Mouse (Mus musculus): Measurements from ENCODE around the gene Aurkb.
"Not testable (repeated sequence)": the region's sequence is repeated elsewhere in the genome, so short reads cannot be mapped to it uniquely, and the experiment has no call there.

The Aurkb gene

DNA sequence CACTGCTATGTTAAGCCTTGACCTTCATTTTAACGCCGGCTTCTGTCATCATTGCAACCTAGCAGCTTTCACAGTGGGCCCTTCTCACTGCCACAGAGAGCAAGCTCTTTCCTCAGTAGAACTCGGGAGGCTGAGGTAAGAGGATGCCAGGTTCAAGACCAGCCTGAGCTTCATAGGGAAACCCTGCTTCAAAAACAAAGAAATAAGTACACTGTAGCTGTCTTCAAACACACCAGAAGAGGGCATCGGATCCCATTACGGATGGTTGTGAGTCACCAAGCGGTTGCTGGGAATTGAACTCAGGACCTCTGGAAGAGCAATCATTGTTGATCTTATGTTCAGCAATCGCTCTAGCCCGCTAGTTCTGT lies 35.4 kb downstream of the Aurkb start:
- in situ Hi-C loops (cut with MboI) = no loop called here

DNA sequence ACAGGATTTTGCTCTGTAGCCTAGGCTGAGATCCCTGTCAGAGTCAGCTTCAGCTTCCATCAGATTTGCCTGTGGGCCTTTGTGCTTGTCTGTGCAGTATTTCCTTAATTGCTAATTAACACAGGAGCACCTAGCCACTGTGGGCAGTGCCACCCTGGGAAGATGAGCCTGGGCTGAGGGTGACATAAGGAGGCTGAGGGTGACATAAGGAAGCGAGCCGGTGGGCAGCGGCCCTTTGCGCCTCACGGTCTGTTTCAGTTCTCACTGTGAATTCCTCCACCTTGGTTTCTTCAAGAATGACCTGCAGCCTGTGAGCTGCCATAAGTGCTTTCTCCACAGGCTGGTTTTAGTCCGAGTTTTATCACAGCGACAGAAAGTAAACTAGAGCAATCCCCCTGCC lies 36.2 kb downstream of the Aurkb start:
- in situ Hi-C loops (cut with MboI) = no loop called here

DNA sequence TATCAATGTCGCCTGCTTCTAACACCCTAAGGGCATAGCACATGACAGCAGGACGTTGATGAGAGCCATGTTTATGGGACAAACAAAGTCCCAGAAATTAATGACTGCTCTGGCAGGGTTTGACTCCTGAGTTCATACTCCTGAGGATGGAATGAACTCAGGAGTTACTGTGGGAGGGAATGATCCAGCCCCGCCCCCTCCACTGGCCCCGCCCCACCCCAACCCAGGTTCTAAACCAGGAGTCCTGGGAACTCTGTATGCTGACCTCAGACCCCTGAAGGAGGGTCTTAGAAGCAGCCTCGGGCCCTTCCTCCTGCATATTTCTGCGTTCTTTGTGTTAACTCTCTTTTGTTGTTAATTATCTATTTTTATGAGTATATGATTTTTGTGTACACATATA lies 40.2 kb downstream of the Aurkb start:
- in situ Hi-C loops (cut with MboI) = no loop called here

DNA sequence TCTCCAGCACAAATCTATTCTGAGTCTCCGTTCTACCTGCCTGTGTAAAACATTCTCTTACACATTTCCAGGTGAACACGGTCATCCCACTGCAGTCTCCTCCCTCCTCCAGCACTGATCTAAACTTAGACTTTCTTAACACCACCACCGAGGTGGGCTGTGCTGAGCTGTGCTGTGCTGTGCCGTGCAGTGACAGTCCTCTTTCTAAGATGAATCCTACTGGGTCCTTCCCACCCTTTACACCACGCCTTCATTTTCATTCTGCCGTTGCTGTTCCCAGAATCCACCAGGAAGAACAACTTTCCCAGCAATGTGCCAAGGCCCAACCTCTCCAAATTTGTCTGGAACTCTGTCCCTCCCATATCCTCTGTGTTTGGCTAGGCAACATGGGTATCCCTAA lies 40.9 kb downstream of the Aurkb start:
- in situ Hi-C loops (cut with MboI) = no loop called here

DNA sequence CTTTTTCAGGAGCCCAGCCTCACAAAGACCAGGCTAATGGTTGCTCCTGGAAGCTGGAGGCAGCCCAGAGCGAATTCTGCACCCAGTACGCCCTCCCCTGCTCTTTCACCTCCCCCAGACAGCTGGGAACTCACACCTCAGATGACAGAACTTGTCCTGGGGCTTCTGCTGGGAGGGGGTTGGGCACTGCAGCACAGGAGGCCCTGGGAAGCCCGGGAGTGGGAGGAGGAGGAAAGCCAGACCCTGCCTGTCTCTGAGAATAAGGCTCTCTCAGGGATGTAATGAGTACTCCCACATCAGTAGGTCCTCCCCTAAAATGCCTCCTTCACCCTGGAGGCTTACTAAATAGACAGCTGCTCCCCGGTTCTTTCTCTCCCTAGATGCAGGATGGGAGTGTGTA lies 41.6 kb downstream of the Aurkb start:
- in situ Hi-C loops (cut with MboI) = no loop called here

DNA sequence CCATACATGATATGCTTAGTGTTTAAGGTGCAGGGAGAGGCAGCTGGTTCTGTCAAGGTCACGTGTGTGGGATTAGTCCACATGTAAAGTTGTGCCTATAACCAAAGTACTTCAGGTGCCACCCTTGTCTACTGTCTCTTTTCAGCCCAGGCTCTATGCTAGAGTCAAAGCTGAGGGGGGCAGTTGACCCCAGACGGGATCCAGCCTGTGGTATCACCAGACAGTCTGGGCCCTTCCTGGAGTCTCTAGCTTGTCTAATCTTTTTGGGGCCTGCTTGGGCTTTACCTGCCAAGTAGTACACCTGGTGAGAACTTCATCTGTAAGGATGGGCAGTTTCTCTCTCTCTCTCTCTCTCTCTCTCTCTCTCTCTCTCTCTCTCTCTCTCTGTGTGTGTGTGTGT lies 42.1 kb downstream of the Aurkb start:
- in situ Hi-C loops (cut with MboI) = no loop called here

DNA sequence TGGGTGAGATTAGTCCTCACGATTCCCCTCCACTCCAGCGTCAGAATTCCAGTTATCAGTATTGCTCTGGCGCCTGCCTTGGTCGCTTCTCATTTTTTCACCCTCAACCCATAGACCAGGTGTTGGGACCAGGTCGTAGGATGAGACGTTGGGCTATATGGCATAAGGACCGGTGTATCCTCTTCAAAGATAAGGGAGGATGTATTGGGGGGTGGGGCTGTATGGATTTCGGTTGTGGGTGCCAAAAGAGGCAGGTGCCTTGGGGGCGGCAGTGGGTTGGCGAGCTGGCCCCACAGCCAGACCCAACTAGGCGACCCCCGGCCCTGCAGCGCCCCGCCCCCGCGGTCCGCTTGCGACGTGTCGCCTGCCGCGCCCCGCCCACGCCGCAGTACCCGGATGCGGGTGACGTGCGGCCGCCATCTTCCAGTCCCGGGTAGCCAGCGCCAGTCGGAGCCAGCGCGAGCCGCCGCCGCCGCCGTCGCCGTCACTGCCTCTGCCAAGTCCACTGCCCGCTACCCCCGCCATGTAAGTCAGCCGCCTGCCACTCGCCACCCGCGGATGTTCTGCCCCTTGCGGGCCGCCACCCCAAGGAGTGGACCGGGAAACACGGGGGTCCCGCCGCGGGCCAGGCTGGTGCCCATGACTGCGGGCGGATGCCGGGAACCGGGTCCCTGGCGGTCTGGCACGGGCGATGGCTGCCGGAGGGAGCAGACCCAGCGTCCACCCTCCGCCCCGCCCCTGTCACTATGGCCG lies 42.8 kb downstream of the Aurkb start, which contains the start of gene Vamp2:
Gene Vamp2 (plus strand): TSS at position 388 of the 753 bp plus-strand sequence.
- in situ Hi-C loops (cut with MboI) = no loop called here

DNA sequence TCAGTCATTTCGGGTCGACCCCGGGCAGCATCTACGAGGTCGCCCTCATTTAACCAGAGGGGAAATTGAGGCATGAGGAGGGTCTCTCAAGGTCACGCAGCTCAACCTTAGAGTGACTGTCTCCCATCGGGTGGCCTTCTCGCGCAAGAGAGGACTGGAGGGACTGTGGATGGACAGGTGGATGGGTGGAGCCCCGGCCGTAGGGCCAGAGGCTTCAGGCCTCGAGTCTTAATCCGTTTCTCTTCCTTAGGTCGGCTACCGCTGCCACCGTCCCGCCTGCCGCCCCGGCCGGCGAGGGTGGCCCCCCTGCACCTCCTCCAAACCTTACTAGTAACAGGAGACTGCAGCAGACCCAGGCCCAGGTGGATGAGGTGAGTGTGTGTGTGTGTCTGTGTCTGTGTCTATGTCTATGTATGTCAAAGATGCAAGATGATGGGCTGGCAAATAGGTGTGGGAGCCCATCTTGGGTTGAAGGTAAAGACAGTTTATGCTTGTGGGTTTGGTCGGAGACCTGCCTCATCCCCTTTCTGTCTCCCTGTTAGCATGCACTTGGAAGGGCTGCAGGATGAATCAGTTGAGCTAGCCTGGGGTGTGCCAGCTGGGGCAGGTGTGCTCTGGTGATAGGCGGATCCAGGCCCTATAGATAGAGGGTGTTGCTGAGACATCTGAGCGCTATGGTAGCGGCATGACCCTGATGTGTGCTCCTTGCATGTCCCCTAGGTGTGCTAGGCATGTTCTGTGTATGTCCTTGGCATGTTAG lies 43.6 kb downstream of the Aurkb start:
- in situ Hi-C loops (cut with MboI) = no loop called here

DNA sequence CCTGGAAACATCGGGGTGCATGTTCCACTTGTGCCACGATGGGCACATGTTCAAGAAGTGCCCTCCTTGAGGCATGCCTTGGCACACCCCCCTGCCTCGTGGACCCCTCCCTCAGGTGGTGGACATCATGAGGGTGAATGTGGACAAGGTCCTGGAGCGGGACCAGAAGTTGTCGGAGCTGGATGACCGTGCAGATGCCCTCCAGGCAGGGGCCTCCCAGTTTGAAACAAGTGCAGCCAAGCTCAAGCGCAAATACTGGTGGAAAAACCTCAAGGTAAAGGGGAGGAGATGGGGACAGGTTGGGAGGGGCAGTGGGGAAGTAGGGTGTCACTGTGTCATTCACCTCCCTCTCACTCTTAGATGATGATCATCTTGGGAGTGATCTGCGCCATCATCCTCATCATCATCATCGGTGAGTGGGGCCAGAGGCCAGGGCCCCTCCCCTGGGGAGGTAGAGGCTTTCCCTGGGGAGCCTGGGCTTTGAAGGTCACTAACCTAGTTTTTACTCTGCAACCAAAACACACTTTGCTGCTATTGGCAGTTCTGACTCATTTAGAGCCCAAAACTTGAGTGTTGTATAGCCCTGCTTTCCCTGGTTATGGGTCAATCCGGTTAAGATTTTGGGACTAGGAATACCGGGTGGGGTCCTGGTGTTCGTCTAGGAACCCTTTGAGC lies 44.3 kb downstream of the Aurkb start:
- in situ Hi-C loops (cut with MboI) = no loop called here

DNA sequence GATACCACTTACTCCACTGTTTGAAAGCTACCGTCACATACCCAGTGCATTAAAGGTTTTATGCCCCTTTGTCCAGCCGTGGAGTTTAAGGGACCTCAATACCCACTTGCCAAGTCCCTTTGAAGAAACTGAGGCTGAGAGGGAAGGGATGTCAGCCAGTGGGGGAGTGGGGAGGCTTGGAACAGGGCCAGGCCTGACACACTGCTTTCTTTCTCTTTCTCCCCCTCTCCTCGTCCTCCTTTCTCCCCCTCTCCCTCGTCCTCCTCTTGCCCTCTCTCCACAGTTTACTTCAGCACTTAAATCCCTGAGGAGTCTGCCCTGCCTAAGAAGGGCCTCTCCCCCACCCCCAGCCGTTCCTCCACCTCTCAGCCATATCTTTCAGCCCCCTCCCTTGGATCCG lies 44.9 kb downstream of the Aurkb start:
- in situ Hi-C loops (cut with MboI) = no loop called here

DNA sequence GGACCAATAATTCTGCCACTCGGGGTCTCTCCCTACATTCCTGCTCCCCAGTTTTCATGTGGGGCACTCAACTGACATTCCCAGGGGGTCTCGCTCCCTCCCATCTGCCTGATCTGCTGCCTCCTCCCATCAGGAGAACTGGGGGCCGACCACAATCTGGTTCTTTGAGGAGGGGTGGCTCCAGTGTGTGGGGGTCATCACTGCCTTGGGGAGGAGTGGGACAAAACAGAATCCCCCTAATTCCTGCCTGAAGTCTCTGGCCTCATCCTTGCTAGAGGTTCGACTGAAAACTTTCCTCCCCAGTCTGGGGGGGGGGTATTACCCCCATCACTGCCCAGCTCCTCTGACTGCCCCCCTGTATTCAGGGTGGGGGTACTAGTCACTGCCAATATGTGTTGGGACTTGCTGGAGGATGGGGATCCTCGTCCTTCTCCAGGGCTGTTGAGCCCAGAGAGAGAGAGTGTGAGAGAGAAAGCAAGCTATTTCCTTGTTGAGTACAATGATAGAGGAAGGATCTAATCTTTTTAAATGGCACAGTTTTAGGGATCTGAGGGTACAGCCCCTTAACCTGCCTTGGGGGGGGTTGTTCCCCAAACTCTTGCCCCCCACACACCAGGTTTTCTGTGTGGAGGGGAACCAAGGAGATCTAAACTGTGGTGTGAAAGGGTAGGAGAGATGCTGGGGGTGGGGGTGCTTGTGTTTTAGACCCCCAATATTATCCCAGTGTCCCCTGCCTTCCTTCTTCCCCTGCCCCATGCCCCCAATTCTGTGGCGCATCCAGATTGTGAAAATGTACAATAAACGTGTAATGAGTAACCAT lies 46.3 kb downstream of the Aurkb start:
- in situ Hi-C loops (cut with MboI) = no loop called here

DNA sequence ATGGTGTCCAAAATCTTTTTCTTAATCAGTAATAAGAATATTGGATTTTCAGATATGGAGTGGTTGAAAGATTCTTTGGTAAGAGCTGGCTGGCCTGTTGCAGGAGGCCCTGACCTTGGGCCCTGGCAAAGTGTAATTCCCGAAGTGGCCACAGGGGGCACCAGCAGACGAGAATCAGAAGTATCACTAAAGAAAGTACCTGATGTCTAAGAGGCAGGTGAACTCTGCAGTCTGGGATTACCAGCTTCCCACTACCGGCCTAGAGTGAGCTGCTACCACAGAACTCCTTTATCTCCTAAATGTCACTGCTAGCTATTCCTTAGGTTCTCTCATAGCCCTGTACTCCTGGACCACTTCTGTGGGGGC lies 46.9 kb downstream of the Aurkb start:
- in situ Hi-C loops (cut with MboI) = no loop called here

DNA sequence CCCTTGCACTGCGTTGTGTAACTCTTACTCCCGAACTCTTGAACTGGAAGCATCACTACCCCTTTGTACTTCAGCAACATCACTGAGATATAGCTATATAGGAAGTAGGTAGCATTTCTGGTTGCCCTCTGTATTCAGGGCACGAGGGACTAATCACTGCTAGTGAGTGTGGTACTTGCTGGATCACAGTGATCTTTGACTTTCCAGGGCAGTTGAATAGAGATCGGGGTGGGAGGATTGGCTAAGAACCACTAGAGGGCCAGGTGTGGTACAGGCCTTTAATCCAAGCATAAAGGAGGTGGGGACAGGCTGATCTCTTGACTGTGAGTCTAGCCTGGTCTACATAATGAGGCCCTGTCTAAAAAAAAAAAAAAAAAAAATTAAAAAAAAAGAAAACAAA lies 47.4 kb downstream of the Aurkb start:
- in situ Hi-C loops (cut with MboI) = no loop called here

DNA sequence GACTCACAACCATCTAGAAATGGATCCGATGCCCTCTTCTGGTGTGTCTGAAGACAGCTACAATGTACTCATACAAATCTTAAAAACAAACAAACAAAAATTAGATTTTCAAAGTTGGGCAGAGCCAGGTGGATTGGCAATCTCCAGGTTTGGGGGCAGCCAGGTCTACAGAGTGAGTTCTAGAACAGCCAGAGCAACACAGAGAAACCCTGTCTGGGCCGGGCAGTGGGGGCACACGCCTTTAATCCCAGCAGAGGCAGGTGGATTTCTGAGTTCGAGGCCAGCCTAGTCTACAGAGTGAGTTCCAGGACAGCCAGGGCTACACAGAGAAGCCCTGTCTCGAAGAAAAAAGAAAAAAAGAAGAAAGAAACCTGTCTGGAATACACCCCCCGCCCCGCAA lies 48.4 kb downstream of the Aurkb start:
- in situ Hi-C loops (cut with MboI) = not testable (repeated sequence)

DNA sequence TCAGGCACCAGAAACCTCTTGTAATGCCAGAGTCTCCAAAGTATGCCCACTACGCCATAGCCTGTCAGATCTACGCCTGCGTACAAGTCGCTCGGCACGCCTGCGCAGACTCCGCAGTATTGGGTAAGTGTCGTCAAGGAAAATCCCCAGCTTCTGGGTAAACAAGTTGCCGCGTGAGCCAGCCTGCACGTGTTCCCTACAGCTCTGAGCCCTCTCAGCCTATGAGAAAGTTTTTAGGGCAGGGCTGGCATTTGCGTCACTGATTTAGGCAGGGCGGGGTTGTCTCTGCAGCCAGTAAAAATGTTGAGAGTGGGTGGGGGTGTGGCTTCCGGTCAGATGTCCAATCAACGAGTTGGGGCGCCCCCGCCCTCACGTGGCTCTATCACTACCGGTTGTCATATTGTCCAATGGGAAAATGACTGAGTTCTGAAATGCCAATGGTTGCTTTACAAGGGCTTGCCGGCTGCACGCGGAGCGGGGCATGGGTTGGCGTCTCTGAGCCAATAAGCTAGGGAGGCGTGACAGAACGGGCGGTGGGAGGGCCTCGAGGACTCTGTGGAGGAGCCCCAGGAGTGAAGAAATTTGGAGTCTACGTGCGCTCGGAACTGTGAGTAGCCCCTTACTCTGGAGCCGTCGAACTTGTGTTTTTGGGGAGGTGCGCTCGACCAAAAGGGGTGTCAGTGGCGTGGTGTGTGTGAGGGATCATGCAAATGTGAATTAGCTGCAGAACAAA lies 49.4 kb downstream of the Aurkb start, which contains the start of gene Per1:
Gene Per1 (plus strand): TSS at position 521 of the 733 bp plus-strand sequence.
- in situ Hi-C loops (cut with MboI) = no loop called here

DNA sequence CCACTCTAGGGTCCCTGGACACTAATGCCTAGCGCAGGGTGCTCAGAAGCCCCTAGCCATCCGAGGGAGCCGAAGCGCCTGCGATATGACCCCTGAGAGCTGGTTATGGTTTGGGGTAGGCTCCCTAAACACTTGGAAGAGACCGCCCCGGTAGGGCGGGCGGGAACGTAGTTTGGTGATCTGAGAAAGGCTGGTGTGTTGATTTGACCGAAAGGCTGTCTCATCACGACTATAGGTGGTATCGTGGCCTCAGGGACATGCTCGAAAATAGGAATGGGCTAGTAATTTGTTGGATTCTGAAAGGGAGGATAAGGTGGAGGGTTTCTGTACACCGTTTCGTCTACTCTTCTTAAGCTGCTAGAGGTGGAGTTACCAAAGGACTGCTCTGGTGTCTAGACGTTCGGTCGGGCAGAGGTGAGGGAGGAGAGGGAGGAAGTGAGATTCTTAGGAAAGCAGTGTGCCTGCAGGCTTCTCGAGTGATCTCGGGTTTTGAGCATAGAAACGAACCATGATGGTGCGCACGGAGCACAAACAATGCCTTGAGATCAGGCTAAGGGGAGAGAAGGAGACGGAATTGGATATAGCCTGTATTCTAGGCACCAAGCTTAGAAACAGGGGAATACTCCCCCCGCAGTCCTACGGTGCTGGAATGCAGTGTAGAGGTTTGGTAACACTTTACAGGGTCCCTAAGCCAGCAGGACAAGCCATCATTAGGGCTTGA lies 50.2 kb downstream of the Aurkb start:
- in situ Hi-C loops (cut with MboI) = no loop called here

DNA sequence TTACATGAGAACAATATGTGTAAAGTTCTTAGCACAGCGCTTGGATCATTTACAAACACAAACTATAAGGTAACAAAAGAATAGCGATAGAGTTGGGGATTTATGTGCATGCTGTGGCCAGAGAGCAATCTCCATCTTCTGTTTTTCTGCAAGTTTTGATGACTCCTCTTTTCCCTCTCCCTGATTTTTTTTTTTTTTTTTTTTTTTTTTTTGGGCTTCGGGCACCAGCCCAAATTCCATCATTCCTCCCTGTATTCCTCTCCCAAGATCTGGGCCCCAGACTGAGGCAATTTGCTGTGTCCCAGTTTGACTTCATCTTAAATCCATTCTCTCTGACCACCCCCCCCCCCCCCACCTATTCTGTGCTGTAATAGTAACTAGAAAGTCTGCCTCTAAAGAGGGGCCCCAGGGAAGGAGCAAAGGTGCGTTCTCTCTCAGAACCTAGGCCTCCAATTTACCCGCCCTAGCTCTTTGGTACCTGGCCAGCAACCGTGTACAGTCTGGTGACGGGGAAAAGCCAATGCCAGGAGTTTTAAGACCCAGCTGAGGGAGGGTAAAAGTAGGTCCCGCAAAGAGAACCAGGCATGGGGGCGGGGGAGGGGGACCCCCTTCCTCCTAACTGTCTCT lies 51.0 kb downstream of the Aurkb start:
- in situ Hi-C loops (cut with MboI) = no loop called here

DNA sequence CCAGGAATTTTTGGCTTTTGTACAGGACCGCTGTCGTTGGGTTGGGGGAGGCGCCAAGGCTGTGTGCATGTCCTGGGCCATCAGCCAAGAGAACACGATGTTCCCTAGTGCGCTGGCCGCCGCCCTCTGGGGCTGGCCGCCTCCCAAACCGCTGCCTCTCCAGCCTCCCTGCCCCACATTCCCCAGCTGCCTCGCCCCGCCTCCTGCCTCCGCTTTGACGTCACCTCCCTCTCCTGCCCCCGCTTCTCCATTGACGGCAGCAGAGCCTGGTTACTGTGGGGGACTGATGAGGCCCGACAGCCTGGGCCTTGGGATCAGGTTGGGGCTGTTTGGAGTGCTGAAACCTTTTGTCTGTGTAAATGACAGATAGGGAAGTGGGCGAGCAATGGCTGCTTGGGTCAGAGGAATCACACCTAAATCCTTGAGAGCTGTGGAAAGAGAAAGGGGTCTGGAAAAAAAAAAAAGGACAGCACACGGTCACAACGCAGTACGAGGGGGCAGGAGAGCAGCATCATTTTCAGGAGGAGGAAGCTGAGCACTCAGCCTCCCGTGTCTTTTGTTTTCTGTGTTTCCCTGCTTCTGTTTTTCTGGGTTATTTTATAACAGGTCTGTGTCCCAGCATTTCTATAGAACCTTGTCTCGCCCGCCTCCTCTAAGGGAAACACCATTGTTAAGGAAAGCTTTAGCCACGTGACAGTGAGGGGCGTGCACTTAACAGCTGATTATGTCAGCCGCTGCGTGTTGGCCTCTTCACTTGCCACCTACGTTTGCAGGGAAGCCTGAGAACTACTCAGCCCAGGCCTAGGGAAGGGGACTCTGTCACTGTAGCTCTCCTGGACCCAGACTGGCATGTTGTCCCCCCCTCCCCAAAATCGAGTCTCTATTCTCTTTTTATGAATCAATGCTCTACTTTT lies 51.8 kb downstream of the Aurkb start:
- in situ Hi-C loops (cut with MboI) = no loop called here
